Mouse (Mus musculus) embryonic fibroblast, embryonic 13.5 days (primary cell): ENCODE measurements around the gene Wdr89. TPM values are rescaled to one million over a fixed set of nuclear protein-coding genes. Genes with fewer than 3 reads are reported as not detected.
A peak's percentile ranks its signal among the peaks of the same experiment; 100 is the strongest.
"Not testable (repeated sequence)": the region's sequence is repeated elsewhere in the genome, so short reads cannot be mapped to it uniquely, and the experiment has no call there.

Source experiments
- H3K27ac ChIP-seq: 2 replicates; pipeline ENCODE4 v1.5.1; 2012; ENCODE audit warnings: low read length, control low read depth, inconsistent platforms; ENCODE audit not compliant: insufficient read depth
- H3K4me1 ChIP-seq: 2 replicates; pipeline ENCODE4 v1.6.1; 2011; ENCODE audit warnings: low read length; ENCODE audit not compliant: control insufficient read depth, insufficient read depth
- H3K4me3 ChIP-seq: 2 replicates; pipeline ENCODE4 v1.5.1; 2011; ENCODE audit warnings: mild to moderate bottlenecking, control low read depth, low read length; ENCODE audit not compliant: insufficient read depth
- CTCF ChIP-seq: IDR thresholded peaks from 2 replicates; pipeline ENCODE4 v1.5.1; 2011; ENCODE audit warnings: mild to moderate bottlenecking, control low read depth, low read length, moderate library complexity, borderline replicate concordance; ENCODE audit not compliant: insufficient read depth
- POLR2A ChIP-seq: IDR thresholded peaks from 2 replicates; pipeline ENCODE4 v1.6.1; 2011; ENCODE audit warnings: low read depth, mild to moderate bottlenecking, control low read depth, low read length, moderate library complexity
- polyA plus RNA-seq: library from polyadenylated mRNA; stranded (reverse); fragments of >200 nt; gene quantifications from 2 replicates; pipeline ENCODE4 v1.2.4, GENCODE M21; 2011; ENCODE audit warnings: low read depth; ENCODE audit not compliant: missing spikeins, insufficient read length

Gene Wdr89
- 25.5 and 32.7 TPM in 2 replicates for polyA plus RNA-seq

GRCm38 (mm10) chr12:75669258-75670106 lies at the start of gene Wdr89:
Wdr89 (minus strand) TSS chr12:75669537.
- Histone ChIP-seq H3K27ac (peak within 1 kb of the TSS; percentile 83), H3K4me1 (0 out of 2 replicates have a peak, but pooled peaks cover 5% of the 10 kb centered on the region), H3K4me3 (peak within 1 kb of the TSS; percentile 76)
- no peak for TF ChIP-seq CTCF
- peak; percentile 90 for TF ChIP-seq POLR2A

- no peak for TF ChIP-seq POLR2A
- TF ChIP-seq CTCF = no peak
- no peak overlapping the region for H3K4me3 ChIP-seq
- H3K4me1 ChIP-seq = no peaks in the 10 kb centered on the region
- H3K27ac ChIP-seq = no peak overlapping the region
These were observed 44.3 kb upstream of the Wdr89 start for GRCm38 (mm10) chr12:75713596-75713995.

- not testable (repeated sequence) for H3K4me3 ChIP-seq, H3K4me1 ChIP-seq
These were observed 43.6 kb upstream of the Wdr89 start for GRCm38 (mm10) chr12:75712905-75713304.

GRCm38 (mm10) chr12:75710596-75711376 lies 41.4 kb upstream of the Wdr89 start:
- no peak for TF ChIP-seq POLR2A
- TF ChIP-seq CTCF = no peak
- no peak overlapping the region for H3K27ac ChIP-seq
- no peak overlapping the region for H3K4me3 ChIP-seq
- H3K4me1 ChIP-seq = no peaks in the 10 kb centered on the region

More at GRCm38 (mm10) chr12:75712905-75713304, 43.6 kb upstream of the Wdr89 start:
- not testable (repeated sequence) for H3K27ac ChIP-seq

GRCm38 (mm10) chr12:75709506-75709905 lies 40.2 kb upstream of the Wdr89 start:
- no peaks in the 10 kb centered on the region for H3K4me1 ChIP-seq
- TF ChIP-seq CTCF = no peak
- no peak for TF ChIP-seq POLR2A
- H3K27ac ChIP-seq = no peak overlapping the region
- H3K4me3 ChIP-seq = no peak overlapping the region

GRCm38 (mm10) chr12:75706670-75707069 lies 37.3 kb upstream of the Wdr89 start:
- no peak for TF ChIP-seq CTCF
- TF ChIP-seq POLR2A = no peak
- Histone ChIP-seq H3K4me1 (peaks cover under 1% of the 10 kb centered on the region), H3K27ac (no peak overlapping the region), H3K4me3 (no peak overlapping the region)

GRCm38 (mm10) chr12:75702739-75703122 lies 33.4 kb upstream of the Wdr89 start:
- TF ChIP-seq CTCF (no peak), POLR2A (no peak)
- H3K4me3 ChIP-seq = no peak overlapping the region

GRCm38 (mm10) chr12:75702084-75702738 lies 32.9 kb upstream of the Wdr89 start:
- peaks cover 4% of the 10 kb centered on the region for H3K4me1 ChIP-seq
- peak overlapping the region; percentile 97 for H3K27ac ChIP-seq
- no peak overlapping the region for H3K4me3 ChIP-seq
- no peak for TF ChIP-seq CTCF
- TF ChIP-seq POLR2A = no peak

More at GRCm38 (mm10) chr12:75702739-75703122, 33.4 kb upstream of the Wdr89 start:
- peak overlapping the region; percentile 99 for H3K27ac ChIP-seq
- H3K4me1 ChIP-seq = peaks cover 4% of the 10 kb centered on the region

GRCm38 (mm10) chr12:75701173-75702083 lies 32.1 kb upstream of the Wdr89 start:
- Histone ChIP-seq H3K4me3 (no peak overlapping the region), H3K27ac (peak overlapping the region; percentile 97), H3K4me1 (peaks cover 4% of the 10 kb centered on the region)
- TF ChIP-seq POLR2A = 0 out of 2 replicates have a peak, but pooled peaks have one; percentile 17
- no peak for TF ChIP-seq CTCF
